Comparison of ENCODE assay signal across 10 mouse cellular contexts in the genomic region with DNA sequence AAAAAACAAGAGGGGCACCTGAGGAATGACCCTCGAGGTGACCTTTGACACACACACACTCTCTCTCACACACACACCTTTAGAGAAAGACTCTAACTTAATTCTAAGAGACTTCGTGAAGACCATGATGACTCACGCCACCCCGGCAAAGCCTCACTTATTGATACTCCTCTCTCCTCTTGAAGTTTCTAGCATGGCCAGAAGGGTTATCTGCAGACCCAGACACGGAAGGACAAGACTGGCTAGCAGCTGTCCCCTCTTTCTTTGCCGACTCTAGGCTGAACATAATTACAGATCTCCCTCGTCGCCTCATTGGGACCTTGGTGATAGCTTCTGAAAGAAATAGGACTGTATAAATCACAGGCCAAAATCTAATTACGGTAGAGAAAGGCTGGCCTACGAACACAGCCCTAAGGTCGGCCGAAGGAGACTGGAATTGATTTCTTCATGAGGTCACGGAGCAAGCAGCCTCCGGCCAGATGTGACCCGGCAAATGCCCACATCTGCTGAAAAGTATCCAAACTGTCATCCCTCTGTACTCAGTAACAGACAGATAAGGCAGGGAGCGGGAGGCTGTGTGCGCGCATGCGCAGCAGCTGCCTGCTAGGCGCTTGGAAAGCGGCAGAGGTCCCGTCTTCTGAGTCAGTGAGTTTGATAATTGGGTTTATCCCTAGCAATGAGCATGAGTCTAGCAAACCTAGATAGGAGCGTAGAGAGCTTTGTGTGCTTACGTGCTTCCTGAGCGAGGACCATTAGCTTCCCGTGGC. TPM values are rescaled to one million over a fixed set of nuclear protein-coding genes. Genes with fewer than 3 reads are reported as not detected.
DNase-seq lines count a peak whose midpoint lies in the region; ATAC-seq and TF ChIP-seq lines count a peak whose summit lies in the region.
"Had no signal": no experiment of that assay in that cellular context is flagged by ENCODE, and none has a peak within 500 bp of the region (broad histone marks: within the 10 kb centered on the region; RNA-seq: fewer than 3 reads in every experiment).

No protein-coding gene starts in this region.

- H3K4me3 ChIP-seq in kidney, embryonic 15.5 days (replicated peaks), result no peak overlapping the region
- H3K4me3 ChIP-seq in kidney, embryonic 16.5 days (ENCODE audit: low read length), result no peak overlapping the region
- H3K4me3 ChIP-seq in heart, embryonic 11.5 days (ENCODE audit: low read depth, low read length), result no peak overlapping the region
- H3K4me3 ChIP-seq in limb, embryonic 14.5 days (replicated peaks; ENCODE audit: low read length), result no peak overlapping the region

- ATAC-seq in kidney, embryonic 15.5 days (replicated peaks; ENCODE audit: low FRiP score), result no peak
- no peak for ATAC-seq in kidney, embryonic 16.5 days (ENCODE audit: low FRiP score, low TSS enrichment)
- ATAC-seq in heart, embryonic 11.5 days (replicated peaks; ENCODE audit: insufficient number of reproducible peaks, low FRiP score, low TSS enrichment), result no peak
- no peak for ATAC-seq in limb, embryonic 14.5 days (ENCODE audit: low FRiP score, low read depth)
- ATAC-seq: Patski had no signal

- 58% methylated on average over 26 of the region's 26 CpGs for WGBS in kidney, embryonic 15.5 days
- WGBS in kidney, embryonic 16.5 days, result 55% methylated on average over 26 of the region's 26 CpGs
- WGBS in heart, embryonic 11.5 days (ENCODE audit: insufficient replicate concordance), result 60% methylated on average over 26 of the region's 26 CpGs
- WGBS in limb, embryonic 14.5 days, result 52% methylated on average over 26 of the region's 26 CpGs

- H3K9ac ChIP-seq in kidney, embryonic 15.5 days, result no peak overlapping the region
- H3K9ac ChIP-seq in kidney, embryonic 16.5 days (replicated peaks; ENCODE audit: low read length), result no peak overlapping the region
- H3K9ac ChIP-seq in heart, embryonic 11.5 days (ENCODE audit: low read depth, low read length), result no peak overlapping the region
- H3K9ac ChIP-seq in limb, embryonic 14.5 days (ENCODE audit: low read depth, low read length, severe bottlenecking), result no peak overlapping the region

- TF ChIP-seq POLR2A in limb, embryonic 14.5 days (IDR thresholded peaks at IDR 0.05; ENCODE audit: borderline replicate concordance, extremely low read depth, insufficient read depth, insufficient read length), result no peak

- H3K27me3 ChIP-seq in kidney, embryonic 15.5 days, result peaks cover 12% of the 10 kb centered on the region
- H3K27me3 ChIP-seq in kidney, embryonic 16.5 days (ENCODE audit: insufficient read depth, low read length), result no peaks in the 10 kb centered on the region
- no peaks in the 10 kb centered on the region for H3K27me3 ChIP-seq in heart, embryonic 11.5 days (ENCODE audit: control insufficient read depth, insufficient read depth, low read length)
- H3K27me3 ChIP-seq in limb, embryonic 14.5 days (ENCODE audit: control insufficient read depth, insufficient read depth, low read length), result no peaks in the 10 kb centered on the region; the same call in 1 of the 2 replicates

- H3K9me3 ChIP-seq in kidney, embryonic 15.5 days (replicated peaks), result no peaks in the 10 kb centered on the region
- H3K9me3 ChIP-seq in kidney, embryonic 16.5 days (ENCODE audit: low read length), result no peaks in the 10 kb centered on the region
- H3K9me3 ChIP-seq in heart, embryonic 11.5 days (replicated peaks; ENCODE audit: control insufficient read depth, low read length), result no peaks in the 10 kb centered on the region
- no peaks in the 10 kb centered on the region for H3K9me3 ChIP-seq in limb, embryonic 14.5 days (ENCODE audit: control insufficient read depth, low read length)

- 0 out of 2 replicates have a peak overlapping the region, but pooled peaks have one; percentile 0 for H3K4me2 ChIP-seq in kidney, embryonic 15.5 days
- H3K4me2 ChIP-seq in kidney, embryonic 16.5 days (replicated peaks; ENCODE audit: low read depth, low read length), result no peak overlapping the region
- H3K4me2 ChIP-seq in heart, embryonic 11.5 days, result peak overlapping the region; percentile 46
- no peak overlapping the region for H3K4me2 ChIP-seq in limb, embryonic 14.5 days (replicated peaks; ENCODE audit: low read depth, low read length, severe bottlenecking)

- peak; percentile 54 for DNase-seq in embryo, embryonic 11 days
- peak; percentile 44 for DNase-seq in limb, embryonic 14.5 days (ENCODE audit: low spot score)
- DNase-seq in cerebellum, postnatal 4 days (ENCODE audit: low spot score in 2 of 2), result no peak
- no peak for DNase-seq in cerebellum, postnatal 25 days
- DNase-seq in right cerebral cortex, postnatal 10 days (ENCODE audit: low spot score in 2 of 2), result no peak
- DNase-seq: cerebellum, adult 18-20 months had no signal

- no peaks in the 10 kb centered on the region for H3K36me3 ChIP-seq in kidney, embryonic 15.5 days
- H3K36me3 ChIP-seq in kidney, embryonic 16.5 days (ENCODE audit: insufficient read depth, low read length), result no peaks in the 10 kb centered on the region
- no peaks in the 10 kb centered on the region for H3K36me3 ChIP-seq in heart, embryonic 11.5 days (ENCODE audit: control insufficient read depth, insufficient read depth, low read length)
- no peaks in the 10 kb centered on the region for H3K36me3 ChIP-seq in limb, embryonic 14.5 days (ENCODE audit: control insufficient read depth, insufficient read depth, low read length)

- 0 out of 2 replicates have a peak, but pooled peaks cover 3% of the 10 kb centered on the region for H3K4me1 ChIP-seq in kidney, embryonic 15.5 days
- peaks cover 2% of the 10 kb centered on the region; the same call in 1 of the 2 replicates for H3K4me1 ChIP-seq in kidney, embryonic 16.5 days (ENCODE audit: insufficient read depth, low read length)
- peaks cover 6% of the 10 kb centered on the region; the same call in 1 of the 2 replicates for H3K4me1 ChIP-seq in heart, embryonic 11.5 days (ENCODE audit: control insufficient read depth, insufficient read depth, low read length)
- H3K4me1 ChIP-seq in limb, embryonic 14.5 days (ENCODE audit: control insufficient read depth, insufficient read depth, low read length), result 0 out of 2 replicates have a peak, but pooled peaks cover 2% of the 10 kb centered on the region

- H3K27ac ChIP-seq in kidney, embryonic 15.5 days, result no peak overlapping the region
- H3K27ac ChIP-seq in kidney, embryonic 16.5 days (ENCODE audit: low read length), result no peak overlapping the region
- H3K27ac ChIP-seq in heart, embryonic 11.5 days (ENCODE audit: low read depth, low read length), result no peak overlapping the region
- no peak overlapping the region for H3K27ac ChIP-seq in limb, embryonic 14.5 days (replicated peaks; ENCODE audit: low read depth, low read length)

RNA-seq across cellular contexts. Expression of a gene that starts 25.7 kb away (rescaled TPM):
- 77.6 and 78.3 TPM in 2 replicates for polyA plus RNA-seq in kidney, embryonic 15.5 days (2015; fragmentation: Nextera tagmentation; extraction: Ambion mirVana)
- polyA plus RNA-seq in kidney, embryonic 16.5 days (2015; fragmentation: Nextera tagmentation; extraction: Ambion mirVana), result 79.5 and 88.4 TPM in 2 replicates
- polyA plus RNA-seq in heart, embryonic 11.5 days (2014; fragmentation: Nextera tagmentation; extraction: Ambion mirVana), result 57.7 and 57.8 TPM in 2 replicates
- 56.9 and 73.1 TPM in 2 replicates for polyA plus RNA-seq in limb, embryonic 14.5 days (2012; rRNA removed)
- polyA plus RNA-seq in limb, embryonic 14.5 days (2014; fragmentation: Nextera tagmentation; extraction: Ambion mirVana), result 50.9 and 52.5 TPM in 2 replicates

RNA-seq across cellular contexts. Expression of a gene that starts 46.1 kb away (rescaled TPM):
- polyA plus RNA-seq in kidney, embryonic 15.5 days (2015; fragmentation: Nextera tagmentation; extraction: Ambion mirVana), result 87.9 and 104 TPM in 2 replicates
- 80.7 and 83.5 TPM in 2 replicates for polyA plus RNA-seq in kidney, embryonic 16.5 days (2015; fragmentation: Nextera tagmentation; extraction: Ambion mirVana)
- polyA plus RNA-seq in heart, embryonic 11.5 days (2014; fragmentation: Nextera tagmentation; extraction: Ambion mirVana), result 137 and 138 TPM in 2 replicates
- 28.6 and 29.2 TPM in 2 replicates for polyA plus RNA-seq in limb, embryonic 14.5 days (2012; rRNA removed)
- polyA plus RNA-seq in limb, embryonic 14.5 days (2014; fragmentation: Nextera tagmentation; extraction: Ambion mirVana), result 78.8 and 91.1 TPM in 2 replicates

Comparison
In these comparisons a context has a peak if more than half of its experiments do, and no peak if none do; other contexts are left out.
1. H3K4me2 ChIP-seq: peak in kidney, embryonic 15.5 days (single experiment) and heart, embryonic 11.5 days (single experiment); none in kidney, embryonic 16.5 days (single experiment) and limb, embryonic 14.5 days (single experiment).
2. DNase-seq: peak in embryo, embryonic 11 days (single experiment) and limb, embryonic 14.5 days (single experiment); none in cerebellum, postnatal 4 days (0 of 2), cerebellum, postnatal 25 days (0 of 2) and right cerebral cortex, postnatal 10 days (0 of 2).